8 mouse cellular contexts compared by ENCODE assay signal in genomic region chr5:123931131-123931530, GRCm38 (mm10). TPM values are rescaled to one million over a fixed set of nuclear protein-coding genes. Genes with fewer than 3 reads are reported as not detected.
DNase-seq lines count a peak whose midpoint lies in the region; ATAC-seq and TF ChIP-seq lines count a peak whose summit lies in the region.

No protein-coding gene starts in this region.

- H3K9me3 ChIP-seq in liver, embryonic 11.5 days (ENCODE audit: control insufficient read depth, low read length) = no peaks in the 10 kb centered on the region

- ATAC-seq in liver, embryonic 11.5 days (replicated peaks; ENCODE audit: low FRiP score) = no peak

- H3K9ac ChIP-seq in liver, embryonic 11.5 days (ENCODE audit: low read depth, low read length) = peak overlapping the region; percentile 96

- TF ChIP-seq CTCF in spleen, adult 2 months (IDR thresholded peaks at IDR 0.05; ENCODE audit: extremely low read depth, insufficient read depth, insufficient read length, insufficient replicate concordance) = no peak

- peak overlapping the region; percentile 78 for H3K4me2 ChIP-seq in liver, embryonic 11.5 days

- 39% methylated on average over 13 of the region's 13 CpGs for WGBS in spleen, adult 2 months
- 52% methylated on average over 13 of the region's 13 CpGs for WGBS in liver, embryonic 11.5 days

- no peak for TF ChIP-seq POLR2A in spleen, adult 2 months (IDR thresholded peaks at IDR 0.05; ENCODE audit: low read depth, low read length)

- peaks cover 2% of the 10 kb centered on the region; the same call in 1 of the 2 replicates for H3K4me1 ChIP-seq in spleen, adult 2 months (ENCODE audit: control insufficient read depth, insufficient read depth, insufficient read length)
- 0 out of 2 replicates have a peak, but pooled peaks cover 3% of the 10 kb centered on the region for H3K4me1 ChIP-seq in liver, embryonic 11.5 days (replicated peaks; ENCODE audit: control insufficient read depth, insufficient read depth, low read length)

- no peaks in the 10 kb centered on the region for H3K27me3 ChIP-seq in spleen, adult 2 months (ENCODE audit: control insufficient read depth, insufficient read depth, low read length)
- H3K27me3 ChIP-seq in liver, embryonic 11.5 days (replicated peaks; ENCODE audit: control insufficient read depth, insufficient read depth, low read length) = no peaks in the 10 kb centered on the region

- H3K27ac ChIP-seq in spleen, adult 2 months (ENCODE audit: insufficient read depth, low read length) = no peak overlapping the region
- H3K27ac ChIP-seq in liver, embryonic 11.5 days (ENCODE audit: low read depth, low read length) = peak overlapping the region; percentile 83; the same call in 1 of the 2 replicates

- H3K36me3 ChIP-seq in spleen, adult 2 months (ENCODE audit: control insufficient read depth, insufficient read depth, low read length) = peaks cover 7% of the 10 kb centered on the region
- peaks cover 22% of the 10 kb centered on the region for H3K36me3 ChIP-seq in liver, embryonic 11.5 days (ENCODE audit: control insufficient read depth, insufficient read depth, low read length)

- H3K4me3 ChIP-seq in spleen, adult 2 months (ENCODE audit: extremely low read depth, insufficient read depth, insufficient read length) = peak overlapping the region; percentile 71; the same call in 1 of the 2 replicates
- peak overlapping the region; percentile 77 for H3K4me3 ChIP-seq in liver, embryonic 11.5 days (ENCODE audit: low read depth, low read length)

- peak; percentile 23 for DNase-seq in cerebellum, adult 9-11 months
- no peak for DNase-seq in cerebellum, adult 11 months
- no peak for DNase-seq in spleen, adult 2 months (ENCODE audit: low read depth in 1 of 2, low spot score in 2 of 2)
- no peak for DNase-seq in spleen, postnatal 4 days (ENCODE audit: low spot score in 2 of 2)
- no peak for DNase-seq in liver, embryonic 11.5 days (ENCODE audit: low spot score)
- DNase-seq in layer of hippocampus, adult 9-10 months (ENCODE audit: low spot score) = no peak
- DNase-seq in cerebellum, postnatal 36 days = no peak
- DNase-seq in adipocyte (ENCODE audit: low spot score) = no peak

RNA-seq across cellular contexts. Expression of gene Ccdc62, which starts 0.7 kb away (rescaled TPM):
- polyA plus RNA-seq in spleen, adult 2 months (2012; rRNA removed) = 1.1 and 1.3 TPM in 2 replicates
- 5.9 and 7.1 TPM in 2 replicates for polyA plus RNA-seq in liver, embryonic 11.5 days (2014; fragmentation: Nextera tagmentation; extraction: Ambion mirVana)

RNA-seq across cellular contexts. Expression of gene Gm43518, which starts 3.9 kb away (rescaled TPM):
- 0.41 and 0.50 TPM in 2 replicates for polyA plus RNA-seq in spleen, adult 2 months (2012; rRNA removed)
- 2.8 TPM in 2 replicates for polyA plus RNA-seq in liver, embryonic 11.5 days (2014; fragmentation: Nextera tagmentation; extraction: Ambion mirVana)

RNA-seq across cellular contexts. Expression of gene Denr, which starts 24.2 kb away (rescaled TPM):
- 9.6 and 14.1 TPM in 2 replicates for polyA plus RNA-seq in spleen, adult 2 months (2012; rRNA removed)
- 153 and 156 TPM in 2 replicates for polyA plus RNA-seq in liver, embryonic 11.5 days (2014; fragmentation: Nextera tagmentation; extraction: Ambion mirVana)

RNA-seq across cellular contexts. Expression of gene Hip1r, which starts 42.3 kb away (rescaled TPM):
- 46.3 and 59.2 TPM in 2 replicates for polyA plus RNA-seq in spleen, adult 2 months (2012; rRNA removed)
- 20.2 and 20.6 TPM in 2 replicates for polyA plus RNA-seq in liver, embryonic 11.5 days (2014; fragmentation: Nextera tagmentation; extraction: Ambion mirVana)

RNA-seq across cellular contexts. Expression of gene Hcar1, which starts 51.3 kb away (rescaled TPM):
- 0.95 and 1.3 TPM in 2 replicates for polyA plus RNA-seq in spleen, adult 2 months (2012; rRNA removed)
- polyA plus RNA-seq in liver, embryonic 11.5 days (2014; fragmentation: Nextera tagmentation; extraction: Ambion mirVana) = 0.10 and 0.19 TPM in 2 replicates

Comparison
In these comparisons a context has a peak if more than half of its experiments do, and no peak if none do; other contexts are left out.
1. RNA of gene Denr, which starts 24.2 kb away (polyA plus RNA-seq): 153 to 156 TPM in liver, embryonic 11.5 days; 9.6 to 14.1 TPM in spleen, adult 2 months; every median in the first group is over 10 times any median in the second.